Mouse (Mus musculus): ENCODE measurements around the gene Spon1.

- TF ChIP-seq CTCF (IDR thresholded peaks at IDR 0.05) (no peak), POLR2A (IDR thresholded peaks at IDR 0.05; ENCODE audit: insufficient read depth, low read depth, low read length) (no peak), EP300 (IDR thresholded peaks at IDR 0.05; ENCODE audit: insufficient read depth, low read depth, low read length) (no peak)
These were observed 185.1 kb downstream of the Spon1 start for GRCm38 (mm10) chr7:113950888-113951287.

All from heart, adult 2 months (tissue).